Mouse (Mus musculus) megakaryocyte, embryonic 14.5 days (primary cell): ENCODE results near the gene Arhgap4.

ENCODE experiments used
- FLI1 ChIP-seq: IDR thresholded peaks from 2 replicates; pipeline ENCODE4 v1.6.1; 2012; ENCODE audit warnings: low read length, inconsistent platforms, mixed read lengths
- GATA1 ChIP-seq: IDR thresholded peaks from 3 replicates; pipeline ENCODE4 v1.6.1; 2012; ENCODE audit warnings: mixed read lengths, low read length, inconsistent platforms, borderline replicate concordance

GRCm38 (mm10) chrX:73921285-73921822 is 316 bp downstream of the Arhgap4 start:
- no peak for TF ChIP-seq GATA1
- TF ChIP-seq FLI1 = no peak
